Mouse (Mus musculus): ENCODE data around the gene Vmn1r138.
"Not testable (repeated sequence)": the region's sequence is repeated elsewhere in the genome, so short reads cannot be mapped to it uniquely, and the experiment has no call there.

The Vmn1r138 gene

GRCm38 (mm10) chr7:22028797-22029196, at the start of gene Vmn1r138:
TSS of gene Vmn1r138 (minus strand) at chr7:22028897.
- DNase-seq (ENCODE audit: low spot score), result not testable (repeated sequence)

DNA sequence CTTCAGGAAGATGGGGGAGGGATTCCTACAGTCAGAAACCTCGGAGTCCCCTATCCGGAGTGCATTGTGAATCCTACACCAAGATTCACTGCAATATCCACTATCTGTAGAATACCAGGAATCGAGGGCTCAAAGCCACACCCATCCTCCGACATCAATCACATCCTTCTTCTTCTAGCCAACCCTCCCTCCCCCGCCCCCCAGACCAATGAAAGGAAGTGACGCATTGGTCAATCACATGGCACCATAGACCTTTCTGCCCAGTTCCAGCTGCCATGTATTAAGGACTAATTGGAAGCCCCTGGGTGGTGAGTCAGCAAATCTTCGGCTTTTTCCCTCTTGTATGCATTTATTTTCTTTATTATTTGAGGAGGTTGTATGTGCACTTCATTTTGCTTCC, 40.1 kb upstream of the Vmn1r138 start, which contains the start of gene Vmn1r139:
Gene Vmn1r139 (plus strand): TSS at position 301 of the 400 bp plus-strand sequence.
- not testable (repeated sequence) for DNase-seq (ENCODE audit: low spot score)

DNA sequence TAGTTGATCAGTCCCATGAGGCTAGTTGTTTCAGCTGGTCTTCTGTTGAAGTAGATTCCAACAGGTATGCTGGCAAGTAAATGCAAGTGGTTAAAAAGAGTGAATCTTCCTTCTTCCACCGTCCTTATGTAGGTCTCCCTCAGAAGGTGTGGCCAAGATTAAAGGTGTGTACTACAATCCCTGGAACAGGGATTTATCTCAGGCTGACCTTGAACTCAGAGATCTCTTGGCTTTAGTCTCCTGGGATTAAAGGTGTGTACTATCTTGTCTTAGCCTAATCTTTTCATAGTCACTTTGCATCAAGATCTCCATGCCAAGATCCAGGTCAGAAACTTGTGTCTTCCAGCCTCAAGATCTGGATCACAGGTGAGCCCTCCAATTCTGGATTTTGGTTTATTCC, 27.5 kb upstream of the Vmn1r138 start, which contains the start of gene Gm6176:
Gene Gm6176 (minus strand): TSS at position 101 of the 400 bp plus-strand sequence.
- DNase-seq (ENCODE audit: low spot score), result not testable (repeated sequence)

DNA sequence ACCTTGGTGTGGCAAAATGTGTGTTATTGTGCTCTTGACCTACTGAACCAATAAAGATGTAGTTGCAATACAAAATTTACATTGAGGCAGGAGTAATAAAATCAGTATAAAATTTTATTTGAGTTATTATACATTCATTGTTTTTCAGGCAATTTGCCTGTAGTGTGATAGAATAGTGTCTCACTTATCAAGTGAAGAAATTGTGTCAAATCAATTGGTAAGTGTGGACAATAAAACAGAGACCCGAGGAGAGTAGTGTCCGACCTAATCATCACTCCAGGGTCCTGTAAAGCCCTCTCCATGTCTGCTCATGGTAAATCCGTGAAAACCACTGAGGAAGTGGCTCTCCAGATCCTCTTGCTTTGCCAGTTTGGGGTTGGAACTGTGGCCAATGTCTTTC, 34.4 kb downstream of the Vmn1r138 start, which contains the start of gene Vmn1r137:
Gene Vmn1r137 (plus strand): TSS at position 301 of the 400 bp plus-strand sequence.
- DNase-seq (ENCODE audit: low spot score), result not testable (repeated sequence)
